Mouse (Mus musculus) brain, embryonic 14.5 days (tissue): Measurements from ENCODE around the gene Pak1ip1. TPM values are rescaled to one million over a fixed set of nuclear protein-coding genes. Genes with fewer than 3 reads are reported as not detected.
"Not testable (repeated sequence)": the region's sequence is repeated elsewhere in the genome, so short reads cannot be mapped to it uniquely, and the experiment has no call there.

ENCODE experiments used
- DNase-seq: peaks from one replicate; pipeline ENCODE4 v3.0.0-alpha.2; 2011; ENCODE audit warnings: low read depth
- CTCF ChIP-seq: fragments of 200-500 bp; IDR thresholded peaks from 2 replicates; pipeline ENCODE4 v1.5.1; 2012; ENCODE audit warnings: inconsistent platforms, mild to moderate bottlenecking, moderate library complexity, borderline replicate concordance; ENCODE audit not compliant: insufficient read depth, insufficient read length; ENCODE audit errors: extremely low read depth
- POLR2A ChIP-seq: fragments of 200-500 bp; IDR thresholded peaks from 2 replicates; pipeline ENCODE4 v1.6.1; 2012; ENCODE audit warnings: mild to moderate bottlenecking, inconsistent platforms, borderline replicate concordance; ENCODE audit not compliant: poor library complexity, insufficient read depth, insufficient read length, severe bottlenecking; ENCODE audit errors: extremely low read depth
- polyA plus RNA-seq: library from polyadenylated mRNA; depleted of rRNA; stranded (reverse); fragments of >200 nt; gene quantifications from 2 replicates; pipeline ENCODE4 v1.2.3, GENCODE M21; 2012

The Pak1ip1 gene
- polyA plus RNA-seq, 1 experiment: 49.9 TPM

DNA sequence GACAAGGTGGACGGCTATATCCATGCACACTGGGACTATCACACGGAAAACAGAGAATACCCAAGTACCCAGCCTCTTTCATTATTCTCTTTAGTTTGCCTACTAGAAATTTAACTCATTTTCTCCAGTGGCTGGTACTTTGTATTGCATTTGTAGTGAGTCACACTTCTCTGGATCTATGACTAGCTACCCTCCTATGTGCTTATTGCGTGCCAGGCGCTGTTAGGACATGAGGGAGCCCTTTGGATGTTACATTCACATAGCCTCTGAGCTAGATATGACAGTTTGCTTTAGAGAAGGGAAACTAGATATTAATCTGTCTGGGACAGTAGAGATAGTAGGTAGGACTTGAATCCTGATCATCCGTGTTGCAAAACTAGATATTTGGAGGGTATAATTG lies 14.7 kb upstream of the Pak1ip1 start:
- TF ChIP-seq CTCF: no peak
- TF ChIP-seq POLR2A: no peak
- DNase-seq: no peak

DNA sequence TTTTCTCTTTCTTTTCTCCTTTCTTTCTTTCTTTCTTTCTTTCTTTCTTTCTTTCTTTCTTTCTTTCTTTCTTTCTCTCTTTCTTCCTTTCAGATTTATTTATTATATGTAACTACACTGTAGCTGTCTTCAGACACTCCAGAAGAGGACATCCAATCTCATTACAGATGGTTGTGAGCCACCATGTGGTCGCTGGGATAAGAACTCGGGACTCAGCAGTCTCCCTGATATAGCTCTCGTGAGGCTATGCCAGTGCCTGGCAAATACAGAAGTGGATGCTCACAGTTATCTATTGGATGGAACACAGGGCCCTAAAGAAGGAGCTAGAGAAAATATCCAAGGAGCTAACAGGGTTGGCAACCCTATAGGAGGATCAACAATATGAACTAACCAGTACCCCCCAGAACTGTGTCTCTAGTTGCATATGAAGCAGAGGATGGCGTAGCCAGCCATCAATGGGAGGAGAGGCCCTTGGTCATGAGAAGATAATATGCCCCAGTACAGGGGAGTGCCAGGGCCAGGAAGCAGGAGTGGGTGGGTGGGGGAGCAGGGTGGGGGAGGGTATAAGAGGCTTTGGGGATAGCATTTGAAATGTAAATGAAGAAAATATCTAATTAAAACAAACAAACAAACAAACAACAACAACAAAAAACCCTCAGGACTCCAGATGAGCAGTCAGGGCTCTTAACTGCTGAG lies 13.1 kb upstream of the Pak1ip1 start:
- not testable (repeated sequence) for DNase-seq

DNA sequence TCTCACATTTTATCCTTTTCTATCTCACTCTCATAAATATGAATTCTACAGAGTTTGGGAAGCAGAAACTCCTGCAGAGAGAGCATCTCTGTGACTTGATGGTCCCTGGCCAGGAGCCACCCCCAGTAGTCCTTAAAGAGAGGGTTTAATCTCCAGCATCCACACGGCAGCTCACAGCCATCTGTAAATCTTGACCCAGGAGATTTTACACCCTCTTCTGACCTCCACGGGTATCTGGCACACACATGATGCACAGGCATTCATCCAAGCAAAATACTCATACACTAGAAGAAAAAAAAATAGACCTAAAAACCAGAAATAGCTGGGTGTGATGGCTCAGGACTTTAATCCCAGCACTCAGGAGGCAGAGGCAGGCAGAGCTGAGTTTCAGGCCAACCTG lies 12.4 kb upstream of the Pak1ip1 start:
- TF ChIP-seq POLR2A (no peak), CTCF (no peak)

DNA sequence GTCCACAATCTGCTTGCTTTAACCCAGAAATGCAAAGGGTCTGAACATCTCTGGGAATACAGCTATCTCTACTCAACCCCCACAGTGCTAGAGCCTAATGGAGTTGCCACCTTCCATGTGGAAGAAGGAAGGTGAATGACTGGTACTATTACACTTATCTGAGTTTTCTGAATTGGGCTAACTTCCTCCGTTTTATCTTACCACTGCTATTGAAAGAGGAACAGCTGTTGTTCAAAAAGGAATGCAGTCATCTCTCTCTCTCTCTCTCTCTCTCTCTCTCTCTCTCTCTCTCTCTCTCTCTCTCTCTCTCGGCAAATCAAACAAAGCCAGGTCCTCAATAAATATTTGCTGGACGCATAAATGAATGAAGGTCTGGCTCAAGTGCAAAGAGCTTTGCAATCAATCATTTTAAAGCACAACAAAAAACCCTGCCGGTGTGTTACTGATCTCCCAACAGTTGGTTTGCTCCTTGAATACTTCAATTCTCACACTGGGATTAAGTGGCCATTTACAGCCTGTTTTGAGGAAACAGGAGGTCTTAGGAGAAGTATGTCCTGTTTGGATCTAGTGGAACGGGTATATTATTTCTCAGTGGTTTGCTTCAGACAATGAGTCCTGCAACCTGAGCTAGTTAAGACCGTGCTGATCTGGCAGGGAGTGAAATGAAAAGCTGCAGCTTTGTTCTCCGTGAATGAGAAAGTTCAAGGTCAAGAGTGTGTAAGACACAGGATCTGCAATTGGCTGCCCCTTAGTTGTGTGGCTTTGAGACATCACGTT lies 6.1 kb upstream of the Pak1ip1 start:
- TF ChIP-seq CTCF (no peak), POLR2A (no peak)
- peak; percentile 84 for DNase-seq

More for the DNA sequence above, 12.4 kb upstream of the Pak1ip1 start:
- no peak for DNase-seq

DNA sequence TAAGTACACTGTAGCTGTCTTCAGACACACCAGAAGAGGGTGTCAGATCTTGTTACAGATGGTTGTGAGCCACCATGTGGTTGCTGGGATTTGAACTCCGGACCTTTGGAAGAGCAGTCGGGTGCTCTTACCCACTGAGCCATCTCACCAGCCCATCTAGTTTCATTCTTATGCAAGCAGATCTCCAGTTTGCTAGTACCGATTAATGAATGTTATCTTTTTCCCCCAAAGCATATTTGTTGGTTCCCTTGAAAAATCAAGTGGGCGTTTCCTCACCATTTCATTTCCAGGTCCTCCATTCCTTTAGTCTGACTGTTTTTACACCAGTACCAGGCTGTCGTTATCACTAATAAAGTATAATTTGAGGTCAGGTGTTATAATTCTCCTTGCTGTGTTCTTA lies 2.3 kb upstream of the Pak1ip1 start:
- not testable (repeated sequence) for DNase-seq

DNA sequence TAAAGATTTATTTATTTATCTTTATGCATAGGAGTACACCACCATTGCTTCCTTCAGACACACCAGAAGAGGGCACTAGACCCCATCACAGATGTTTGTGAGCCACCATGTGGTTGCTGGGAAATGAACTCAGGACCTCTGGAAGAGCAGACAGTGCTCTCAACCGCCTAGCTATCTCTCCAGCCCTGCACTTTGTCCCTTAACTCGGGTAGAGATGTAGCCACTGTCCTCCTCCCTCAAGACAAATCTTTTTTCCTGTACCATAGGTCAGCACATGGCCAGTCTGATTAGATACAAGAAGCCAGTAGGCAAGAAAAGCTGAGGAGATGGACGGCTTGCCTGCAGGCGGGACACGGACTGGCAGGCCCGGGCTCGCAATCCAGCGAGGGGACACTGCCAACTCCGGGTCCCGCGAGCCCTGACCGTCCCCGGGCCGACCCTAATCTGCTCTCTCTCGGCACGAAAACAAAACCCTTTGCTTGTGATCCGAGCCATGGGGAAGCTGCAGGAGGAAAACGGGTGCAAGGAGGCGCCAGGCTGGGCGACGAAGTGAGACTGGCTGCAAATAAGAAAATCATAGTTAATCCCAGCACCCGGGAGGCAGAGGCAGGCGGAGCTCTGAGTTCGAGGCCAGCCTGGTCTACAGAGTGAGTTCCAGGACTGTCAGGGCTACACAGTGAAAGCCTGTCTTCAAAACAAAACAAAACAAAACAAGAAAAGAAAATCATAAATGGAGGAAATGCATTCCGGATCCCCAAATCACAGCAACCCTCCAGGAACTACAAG lies 490 bp upstream of the Pak1ip1 start:
- TF ChIP-seq POLR2A (no peak), CTCF (0 out of 2 replicates have a peak, but pooled peaks have one; percentile 20)
- peak; percentile 42 for DNase-seq

DNA sequence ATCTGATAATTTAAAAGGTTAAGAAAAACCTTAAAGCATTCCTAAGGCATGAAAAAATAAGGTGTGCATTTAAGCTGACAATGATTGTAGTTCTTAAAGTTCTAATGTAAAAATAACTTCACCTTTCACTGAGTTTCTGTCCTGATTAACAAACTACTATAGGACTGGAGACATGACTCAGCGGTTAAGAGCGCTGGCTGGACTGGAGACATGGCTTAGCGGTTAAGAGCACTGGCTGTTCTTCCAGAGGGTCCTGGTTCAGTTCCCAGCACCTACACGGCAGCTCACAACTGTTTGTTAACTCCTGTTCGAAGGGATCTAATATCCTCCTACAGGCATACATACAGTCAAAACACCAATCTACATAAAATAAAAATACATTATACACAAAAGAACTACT lies 1.2 kb downstream of the Pak1ip1 start:
- DNase-seq: no peak
- no peak for TF ChIP-seq CTCF
- TF ChIP-seq POLR2A: no peak

DNA sequence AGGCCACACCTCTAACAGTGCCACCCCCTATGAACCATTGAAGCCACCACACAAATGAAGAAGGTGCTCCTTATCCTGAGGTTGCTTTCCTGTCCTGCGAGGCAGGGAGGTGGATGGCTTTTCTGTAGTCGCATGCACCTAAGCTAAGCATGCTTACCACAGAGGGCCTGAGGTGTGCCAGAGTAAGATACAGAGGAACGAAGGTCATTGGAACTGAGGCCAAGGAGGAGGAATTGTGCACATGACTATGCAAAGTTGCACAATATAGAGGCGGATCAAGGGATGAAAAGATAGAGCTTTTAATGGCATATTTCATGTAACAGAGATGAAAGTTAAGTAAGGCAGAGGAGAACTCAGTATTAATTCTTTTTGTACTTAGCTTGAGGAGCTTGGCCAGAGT lies 5.4 kb downstream of the Pak1ip1 start:
- TF ChIP-seq CTCF: no peak
- TF ChIP-seq POLR2A: no peak
- no peak for DNase-seq

DNA sequence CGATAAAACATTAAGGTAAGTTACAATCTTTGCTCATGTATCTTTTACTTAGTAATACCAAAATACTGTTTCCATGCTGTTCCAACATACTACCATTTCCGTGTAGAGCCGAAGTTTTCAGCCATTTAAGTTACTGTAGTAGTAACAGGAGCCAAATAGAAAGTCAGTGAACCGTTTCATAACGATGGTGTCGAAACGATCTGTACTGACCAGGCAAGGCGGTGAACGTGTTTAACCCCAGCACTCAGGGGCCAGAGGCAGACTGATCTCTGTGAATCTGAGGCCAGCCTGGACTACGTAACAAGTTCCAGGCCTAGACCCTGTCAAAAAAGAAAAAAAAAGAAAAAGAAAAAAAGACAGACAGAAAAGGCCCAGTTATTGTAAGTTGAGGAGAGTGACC lies 7.4 kb downstream of the Pak1ip1 start:
- TF ChIP-seq POLR2A: no peak
- no peak for TF ChIP-seq CTCF

DNA sequence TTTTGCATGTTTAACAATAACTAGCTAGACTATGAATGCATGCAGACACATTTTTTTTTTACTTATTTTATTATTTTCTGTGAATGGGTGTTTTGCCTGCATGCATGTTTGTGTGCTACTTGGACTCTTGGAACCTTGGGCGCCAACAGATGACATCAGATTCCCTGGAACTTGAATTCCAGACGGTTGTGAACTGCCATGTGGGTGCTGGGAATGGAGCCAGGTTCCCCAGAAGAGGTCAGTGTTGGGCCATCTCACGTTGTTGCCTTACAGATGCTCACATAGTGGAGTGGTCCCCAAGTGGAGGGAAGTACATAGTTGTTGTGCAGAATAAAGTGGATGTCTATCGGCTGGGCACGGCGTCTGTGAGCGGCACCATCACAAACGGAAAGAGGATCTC lies 8.1 kb downstream of the Pak1ip1 start:
- no peak for DNase-seq
- no peak for TF ChIP-seq POLR2A
- TF ChIP-seq CTCF: no peak

More for the DNA sequence above, 7.4 kb downstream of the Pak1ip1 start:
- no peak for DNase-seq

DNA sequence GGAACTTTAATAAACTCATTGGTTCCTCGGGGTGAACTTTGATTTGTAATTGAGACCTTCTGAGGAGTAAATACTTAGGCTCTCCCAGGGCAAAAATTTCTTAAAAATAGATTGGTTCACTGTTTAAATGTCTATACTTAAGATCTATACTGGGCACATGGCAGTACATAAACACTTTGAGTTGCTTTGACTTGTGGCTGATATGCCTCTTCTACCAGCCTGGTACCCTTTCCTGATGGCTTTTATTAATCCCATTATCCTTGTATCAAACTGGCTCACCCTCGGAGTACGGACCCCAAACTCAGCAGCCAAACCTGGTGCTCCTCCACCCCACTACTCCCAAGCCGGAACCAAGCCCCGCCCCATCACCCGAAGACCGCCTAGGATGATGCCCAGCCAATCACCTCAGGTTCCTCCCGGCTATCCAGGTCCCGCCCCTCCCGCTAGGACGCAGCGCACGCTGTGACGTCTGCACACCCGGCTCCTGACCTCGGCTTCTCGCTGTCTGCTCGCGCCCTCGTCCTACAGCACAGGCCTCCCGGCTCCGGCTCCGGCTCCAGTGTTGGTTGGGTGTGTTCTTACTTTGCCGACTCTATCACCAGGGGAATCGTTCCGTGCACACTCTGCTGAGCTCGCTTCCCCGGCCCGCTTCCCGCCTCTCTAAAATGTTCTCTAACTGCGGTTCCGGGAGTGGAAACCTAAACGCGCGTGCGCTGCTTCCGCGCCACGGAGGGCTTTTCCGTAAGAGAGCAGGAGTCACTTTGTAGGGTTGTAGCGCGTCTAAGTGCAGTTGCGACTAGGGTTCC lies 15.2 kb downstream of the Pak1ip1 start, which contains the start of gene Tmem14c:
Gene Tmem14c (plus strand): TSS at position 464 of the 806 bp plus-strand sequence.
- peak; percentile 97 for DNase-seq

More for the DNA sequence above, 15.2 kb downstream of the Pak1ip1 start, which contains the start of gene Tmem14c:
- TF ChIP-seq POLR2A: peak; percentile 49; the same call in 1 of the 2 replicates
- no peak for TF ChIP-seq CTCF
